In genomic region chr19:46849443-46849997, GRCm38 (mm10) we compare ENCODE assay signal across 11 mouse cellular contexts.
A peak's percentile ranks its signal among the peaks of the same experiment; 100 is the strongest.
DNase-seq lines count a peak whose midpoint lies in the region; ATAC-seq and TF ChIP-seq lines count a peak whose summit lies in the region.
"Had no signal": no experiment of that assay in that cellular context is flagged by ENCODE, and none has a peak within 500 bp of the region (broad histone marks: within the 10 kb centered on the region; RNA-seq: fewer than 3 reads in every experiment).

No protein-coding gene starts in this region.

- H3K4me1 ChIP-seq in heart, embryonic 13.5 days: peaks cover 42% of the 10 kb centered on the region
- peaks cover 4% of the 10 kb centered on the region for H3K4me1 ChIP-seq in bone marrow, adult 2 months (ENCODE audit: control insufficient read depth, insufficient read depth, low read length)

- WGBS in heart, embryonic 13.5 days: 53% methylated on average over 9 of the region's 9 CpGs
- 59% methylated on average over 9 of the region's 9 CpGs for WGBS in bone marrow, adult 2 months

- H3K9me3 ChIP-seq in heart, embryonic 13.5 days: no peaks in the 10 kb centered on the region

- H3K27me3 ChIP-seq in heart, embryonic 13.5 days (replicated peaks): no peaks in the 10 kb centered on the region

- no peak overlapping the region for H3K9ac ChIP-seq in heart, embryonic 13.5 days

- H3K4me2 ChIP-seq in heart, embryonic 13.5 days: no peak overlapping the region

- peak overlapping the region; percentile 48 for H3K27ac ChIP-seq in heart, embryonic 13.5 days (replicated peaks)
- H3K27ac ChIP-seq in bone marrow, adult 2 months (ENCODE audit: control insufficient read depth, insufficient read depth, low read depth, low read length, poor library complexity): peak overlapping the region; percentile 76

- no peak for DNase-seq in heart, adult 18-20 months
- peak; percentile 47 for DNase-seq in kidney, postnatal 10 days
- peak; percentile 20 for DNase-seq in skeletal muscle tissue, adult 2 months (ENCODE audit: low read depth, low spot score)
- DNase-seq in adrenal gland, adult 8-10 months: no peak
- no peak for DNase-seq in B cell, adult 2 months
- no peak for DNase-seq in T-cell, adult 2 months (ENCODE audit: low spot score)
- DNase-seq: adrenal gland, postnatal 14 days; thymus, adult 18-20 months had no signal

- H3K36me3 ChIP-seq in heart, embryonic 13.5 days: no peaks in the 10 kb centered on the region

- TF ChIP-seq CTCF in bone marrow, adult 2 months (IDR thresholded peaks at IDR 0.05; ENCODE audit: control insufficient read depth, insufficient read depth, low read length): no peak

- no peak overlapping the region for H3K4me3 ChIP-seq in heart, embryonic 13.5 days
- H3K4me3 ChIP-seq in bone marrow, adult 2 months (replicated peaks; ENCODE audit: control insufficient read depth, low read depth, low read length): no peak overlapping the region

- TF ChIP-seq POLR2A in bone marrow, adult 2 months (IDR thresholded peaks at IDR 0.05; ENCODE audit: borderline replicate concordance, control insufficient read depth, low read depth, low read length): no peak

- peak; percentile 77; the same call in 1 of the 2 replicates for ATAC-seq in heart, embryonic 13.5 days (ENCODE audit: extremely low read depth, insufficient number of reproducible peaks, low FRiP score, low TSS enrichment)
- ATAC-seq: midbrain, embryonic 16.5 days had no signal

Comparison
In these comparisons a context has a peak if more than half of its experiments do, and no peak if none do; other contexts are left out.
1. DNase-seq: peak in kidney, postnatal 10 days (single experiment) and skeletal muscle tissue, adult 2 months (single experiment); none in heart, adult 18-20 months (0 of 2), adrenal gland, adult 8-10 months (single experiment), B cell, adult 2 months (0 of 2) and T-cell, adult 2 months (single experiment).